Mouse (Mus musculus) hematopoietic stem cell, adult 5-6 weeks (primary cell): ENCODE results near the gene Srf. TPM values are rescaled to one million over a fixed set of nuclear protein-coding genes. Genes with fewer than 3 reads are reported as not detected.
"Not testable (repeated sequence)": the region's sequence is repeated elsewhere in the genome, so short reads cannot be mapped to it uniquely, and the experiment has no call there.

Source experiments
- ATAC-seq, 2 experiments: fragments of 125-278 bp in 1 of 2; replicated peaks in 1 of 2; 2 replicates each; pipeline ENCODE4 v1.8.0; 2016 to 2017; ENCODE audit warnings: inconsistent platforms in 2 of 2, mild to moderate bottlenecking in 2 of 2, moderate number of reproducible peaks in 2 of 2, low read depth in 1 of 2, moderate TSS enrichment in 1 of 2; ENCODE audit not compliant: low FRiP score in 2 of 2, poor library complexity in 2 of 2, severe bottlenecking in 2 of 2, insufficient read depth in 1 of 2, low TSS enrichment in 1 of 2
- total RNA-seq: library from RNA; stranded (forward); fragments of 172-1452, 232-1000 nt; gene quantifications from 2 replicates; pipeline ENCODE4 v1.2.3, GENCODE M21; 2017

Srf gene
- total RNA-seq, 1 experiment from 2014 or later = 30.8 TPM

DNA sequence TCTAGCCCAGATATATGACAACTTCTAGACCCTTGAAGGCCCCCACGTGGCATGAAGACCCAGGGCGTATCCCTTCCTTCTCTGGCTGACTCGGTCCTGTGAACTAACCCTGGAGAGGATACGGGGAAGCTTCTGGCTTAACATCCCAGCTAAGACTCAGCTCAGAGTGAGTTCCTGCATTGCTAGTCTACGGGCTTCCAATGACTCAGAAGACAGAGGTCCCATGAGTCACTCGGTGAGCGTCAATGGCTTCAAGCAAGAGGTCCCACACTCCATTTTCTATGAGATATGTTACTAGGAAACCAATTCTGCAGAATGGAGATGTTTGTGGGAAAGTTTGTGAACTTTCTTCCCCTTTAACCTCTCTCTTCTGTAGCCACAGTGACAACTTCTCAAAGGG is 18.6 kb upstream of the Srf start:
- ATAC-seq = no peak

- no peak for ATAC-seq
Observed at GRCm38 (mm10) chr17:46571005-46571404, 15.0 kb upstream of the Srf start.

GRCm38 (mm10) chr17:46559146-46559545 is 3.2 kb upstream of the Srf start:
- ATAC-seq = no peak

DNA sequence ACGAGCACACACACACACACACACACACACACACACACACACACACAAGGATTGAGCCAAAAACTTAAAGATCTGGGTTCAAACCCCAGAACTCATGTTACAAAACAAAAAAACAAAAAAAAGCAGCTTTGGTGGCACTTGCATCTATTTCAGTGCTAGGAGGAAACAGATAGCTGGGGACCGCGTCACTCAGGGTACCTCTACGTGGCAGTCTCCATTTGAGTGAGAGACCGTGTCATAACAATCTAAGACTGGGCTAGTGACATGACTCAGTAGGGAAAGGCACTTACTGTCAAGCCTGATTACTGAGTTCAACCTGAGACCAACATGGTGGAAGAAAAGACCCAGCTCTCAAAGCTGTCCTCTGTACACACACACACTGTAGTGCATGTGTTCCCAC is 2.2 kb upstream of the Srf start:
- no peak for ATAC-seq

DNA sequence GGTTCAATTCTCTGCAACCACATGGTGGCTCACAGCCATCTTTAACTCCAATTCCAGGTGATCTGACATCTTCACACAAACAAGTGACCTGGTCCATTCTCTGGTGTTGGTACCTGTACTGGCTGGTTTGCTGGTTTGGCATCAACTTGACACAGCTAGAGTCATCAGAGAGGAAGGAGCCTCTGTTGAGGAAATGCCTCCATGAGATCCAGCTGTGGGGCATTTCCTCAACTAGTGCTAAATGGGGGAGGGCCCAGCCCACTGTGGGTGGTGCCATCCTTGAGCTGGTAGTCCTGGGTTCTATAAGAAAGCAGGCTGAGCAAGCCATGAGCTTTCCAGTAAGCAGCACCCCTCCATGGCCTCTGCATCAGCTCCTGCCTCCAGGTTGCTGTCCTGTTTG is 1.3 kb upstream of the Srf start:
- ATAC-seq = not testable (repeated sequence)

DNA sequence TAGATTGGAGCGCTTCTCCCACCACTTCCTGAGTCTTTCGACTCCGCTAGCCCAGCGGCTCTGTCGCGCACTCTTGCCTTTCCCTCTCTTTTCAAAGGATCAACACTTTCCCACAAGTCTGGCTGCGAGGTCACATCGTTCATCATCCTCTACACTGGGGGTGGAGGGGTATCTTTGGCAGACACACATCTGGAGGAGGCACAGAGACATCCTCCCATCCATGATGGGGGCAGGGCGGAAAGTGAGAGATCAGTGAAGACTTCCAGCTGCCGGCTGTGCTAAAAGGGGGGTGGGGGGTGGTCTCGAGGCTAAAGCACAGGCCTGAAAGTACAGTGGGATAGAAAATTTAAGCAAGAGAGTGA is 590 bp upstream of the Srf start:
- peak in 1 of 2 experiments; percentile 7; a peak in 2 of 4 replicates for ATAC-seq

- no peak for ATAC-seq
Observed at GRCm38 (mm10) chr17:46554977-46555672, 850 bp downstream of the Srf start.

GRCm38 (mm10) chr17:46554646-46554976 is 1.4 kb downstream of the Srf start:
- ATAC-seq = no peak

- no peak for ATAC-seq
Observed at GRCm38 (mm10) chr17:46553926-46554325, 2.0 kb downstream of the Srf start.

- ATAC-seq = no peak
Observed at GRCm38 (mm10) chr17:46553469-46553868, 2.5 kb downstream of the Srf start.

GRCm38 (mm10) chr17:46552841-46553423 is 3.0 kb downstream of the Srf start:
- peak; percentile 60 for ATAC-seq

GRCm38 (mm10) chr17:46552151-46552550 is 3.8 kb downstream of the Srf start:
- ATAC-seq = no peak

GRCm38 (mm10) chr17:46551369-46551768 is 4.6 kb downstream of the Srf start:
- ATAC-seq = no peak

DNA sequence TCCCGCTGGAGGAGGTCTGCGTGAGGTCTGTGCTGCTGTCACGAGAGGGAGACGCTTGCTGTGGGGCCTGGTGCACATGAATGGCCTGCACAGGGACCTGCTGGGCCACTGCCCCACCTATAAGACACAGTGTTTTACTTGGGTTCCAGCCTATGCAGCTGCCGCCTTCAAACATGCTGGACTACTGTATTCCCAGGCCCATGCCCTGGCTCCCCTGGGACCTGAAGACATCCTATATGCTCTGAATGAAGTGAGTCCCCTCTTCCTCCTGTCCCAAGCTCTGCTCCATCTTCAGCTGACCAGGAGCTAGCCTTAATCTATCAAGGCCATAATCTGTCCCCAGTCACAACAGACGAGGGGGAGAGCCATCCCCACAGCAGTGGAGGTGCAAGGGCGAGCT is 5.1 kb downstream of the Srf start:
- no peak for ATAC-seq

DNA sequence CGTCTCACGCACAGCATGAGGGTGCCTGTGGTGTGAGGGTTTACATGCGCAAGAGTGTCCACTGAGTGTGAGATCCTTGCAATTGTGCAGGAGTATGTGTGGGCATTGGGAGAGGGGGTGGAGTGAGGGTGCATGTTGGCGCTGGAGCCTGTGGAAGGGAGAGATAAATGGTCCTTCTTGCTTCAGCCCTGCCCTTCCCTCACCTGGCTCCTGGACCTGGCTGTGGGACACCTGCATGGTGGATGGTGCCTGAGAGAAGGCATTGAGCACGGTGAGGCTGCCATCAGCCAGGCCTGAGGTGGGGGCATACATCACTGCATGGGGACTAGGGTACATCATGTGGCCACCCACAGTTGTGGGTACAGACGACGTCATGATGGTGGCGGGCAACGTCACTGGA is 6.3 kb downstream of the Srf start:
- no peak for ATAC-seq

DNA sequence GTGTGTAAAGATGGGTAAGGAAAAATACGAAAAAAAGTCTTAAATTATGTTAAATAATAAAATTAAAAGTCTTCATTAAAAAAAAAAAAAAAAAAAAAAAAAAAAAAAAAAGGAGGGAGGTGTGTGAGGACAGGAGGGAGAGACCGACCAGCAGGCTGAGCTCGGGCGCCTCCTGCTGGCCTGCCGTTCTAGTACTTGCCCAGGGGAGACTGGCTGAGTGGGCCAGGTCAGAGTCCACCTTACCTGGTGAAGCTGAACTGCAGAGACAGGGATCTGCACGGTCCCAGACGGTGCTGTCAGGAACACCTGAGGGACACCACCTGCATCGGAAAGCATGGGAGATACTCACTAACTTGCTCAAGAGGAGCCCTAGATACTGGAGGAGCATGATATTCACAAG is 6.8 kb downstream of the Srf start:
- 0 out of 4 replicates have a peak, but pooled peaks have one; percentile 34 to 42 for ATAC-seq

DNA sequence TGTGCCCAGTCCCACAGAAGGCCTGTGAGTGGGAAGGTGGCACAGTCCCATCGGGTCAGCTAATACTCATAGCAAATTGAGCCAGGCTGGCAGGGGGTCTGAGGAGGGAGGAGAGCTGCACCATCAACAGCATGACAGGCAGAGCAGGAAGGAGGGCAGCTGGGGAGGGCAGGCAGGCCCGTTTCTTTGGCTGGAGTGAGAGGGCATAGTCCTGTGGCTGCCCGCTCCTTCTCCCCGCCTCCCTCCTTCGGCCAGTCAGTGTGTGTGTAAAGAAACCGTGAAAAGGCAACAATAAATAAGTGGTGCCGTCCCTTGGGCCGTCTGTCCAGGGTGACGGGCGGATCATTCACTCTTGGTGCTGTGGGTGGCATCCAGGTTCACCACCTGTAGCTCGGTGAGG is 7.2 kb downstream of the Srf start:
- no peak for ATAC-seq

- ATAC-seq = no peak
Observed at GRCm38 (mm10) chr17:46547923-46548322, 8.1 kb downstream of the Srf start.

GRCm38 (mm10) chr17:46546995-46547394 is 9.0 kb downstream of the Srf start:
- no peak for ATAC-seq
